Mouse (Mus musculus) midbrain, embryonic 12.5 days (tissue): ENCODE measurements around the gene Mdm2. TPM values are rescaled to one million over a fixed set of nuclear protein-coding genes. Genes with fewer than 3 reads are reported as not detected.

Source experiments
- ATAC-seq: fragments of 200-750 bp; cut with Nextera tagmentation; 2 replicates; pipeline ENCODE4 v1.8.0; 2017; ENCODE audit warnings: low read depth, moderate TSS enrichment, moderate library complexity; ENCODE audit not compliant: low FRiP score
- H3K27ac ChIP-seq: fragments of 300-500 bp; sonication (generic); replicated peaks from 2 replicates; pipeline ENCODE4 v1.5.1; 2016; ENCODE audit warnings: mild to moderate bottlenecking
- H3K27me3 ChIP-seq: fragments of 300-500 bp; sonication (generic); 2 replicates; pipeline ENCODE4 v1.6.1; 2016; ENCODE audit warnings: mild to moderate bottlenecking
- H3K36me3 ChIP-seq: fragments of 300-500 bp; sonication (generic); 2 replicates; pipeline ENCODE4 v1.6.1; 2016
- H3K4me1 ChIP-seq: fragments of 300-500 bp; sonication (generic); 2 replicates; pipeline ENCODE4 v1.6.1; 2016
- H3K4me2 ChIP-seq: fragments of 300-500 bp; sonication (generic); replicated peaks from 2 replicates; pipeline ENCODE4 v1.6.1; 2016; ENCODE audit warnings: mild to moderate bottlenecking, moderate library complexity
- H3K4me3 ChIP-seq: fragments of 300-500 bp; sonication (generic); 2 replicates; pipeline ENCODE4 v1.5.1; 2016; ENCODE audit warnings: mild to moderate bottlenecking
- H3K9ac ChIP-seq: fragments of 300-500 bp; sonication (generic); replicated peaks from 2 replicates; pipeline ENCODE4 v1.6.1; 2016; ENCODE audit warnings: mild to moderate bottlenecking, moderate library complexity
- H3K9me3 ChIP-seq: fragments of 300-500 bp; sonication (generic); 2 replicates; pipeline ENCODE4 v1.6.1; 2016; ENCODE audit warnings: mild to moderate bottlenecking
- WGBS: fragments of 180-500 bp; shearing (Covaris S2); methylation state at CpG from one replicate; pipeline ENCODE4 v1.1.7; 2016; 5-methylcytosine and 5-hydroxymethylcytosine counted together
- polyA plus RNA-seq: library from polyadenylated mRNA; unstranded; fragments of >200 nt; fragmentation: Nextera tagmentation; extraction: Ambion mirVana; gene quantifications from 2 replicates; pipeline ENCODE4 v1.2.1, GENCODE M21; 2016

Gene Mdm2
- polyA plus RNA-seq, 1 experiment from 2014 or later, result 74.5 TPM

GRCm38 (mm10) chr10:117753711-117754608, 43.4 kb upstream of the Mdm2 start:
- Histone ChIP-seq H3K4me3 (no peak overlapping the region), H3K9ac (no peak overlapping the region), H3K36me3 (peaks cover 78% of the 10 kb centered on the region), H3K27me3 (no peaks in the 10 kb centered on the region), H3K9me3 (no peaks in the 10 kb centered on the region), H3K27ac (no peak overlapping the region), H3K4me1 (no peaks in the 10 kb centered on the region), H3K4me2 (no peak overlapping the region)
- WGBS, result 95% methylated on average over 8 of the region's 8 CpGs
- ATAC-seq, result no peak

DNA sequence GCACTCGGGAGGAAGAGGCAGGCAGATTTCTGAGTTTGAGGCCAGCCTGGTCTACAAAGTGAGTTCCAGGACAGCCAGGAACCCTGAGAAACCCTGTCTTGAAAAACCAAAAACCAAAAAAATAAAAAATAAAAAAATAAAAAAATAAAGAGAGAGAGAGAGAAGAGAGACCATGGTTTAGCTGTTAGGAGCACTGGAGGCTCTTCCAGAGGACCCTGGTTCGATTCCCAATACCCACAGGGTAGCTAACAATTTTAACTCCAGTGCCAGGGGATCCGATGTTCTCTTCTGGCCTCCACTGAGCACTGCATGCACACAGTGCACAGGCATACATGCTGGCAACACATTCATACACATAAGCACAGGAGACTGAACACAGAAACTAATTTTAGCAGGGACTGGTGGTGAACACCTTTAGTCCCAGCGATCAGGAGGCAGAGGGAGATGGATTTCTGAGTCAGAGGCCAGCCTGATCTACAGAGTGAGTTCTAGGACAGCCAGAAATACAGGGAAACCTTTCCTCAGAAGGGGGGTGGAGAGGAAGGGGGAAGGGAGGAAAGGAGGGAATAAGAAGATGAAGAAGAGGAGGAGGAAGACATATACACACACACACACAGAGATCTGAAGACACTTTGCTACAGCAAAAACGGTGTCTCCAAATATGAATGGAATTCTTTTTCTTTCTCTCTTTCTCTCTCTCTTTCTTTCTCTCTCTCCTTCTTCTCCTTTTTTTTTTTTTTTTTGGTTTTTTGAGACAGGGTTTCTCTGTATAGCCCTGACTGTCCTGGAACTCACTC, 42.5 kb upstream of the Mdm2 start:
- Histone ChIP-seq H3K36me3 (peaks cover 72% of the 10 kb centered on the region), H3K9ac (no peak overlapping the region), H3K27me3 (no peaks in the 10 kb centered on the region), H3K4me2 (no peak overlapping the region), H3K4me3 (no peak overlapping the region), H3K4me1 (no peaks in the 10 kb centered on the region), H3K27ac (no peak overlapping the region), H3K9me3 (no peaks in the 10 kb centered on the region)
- ATAC-seq, result no peak
- 93% methylated on average over 5 of the region's 5 CpGs for WGBS

DNA sequence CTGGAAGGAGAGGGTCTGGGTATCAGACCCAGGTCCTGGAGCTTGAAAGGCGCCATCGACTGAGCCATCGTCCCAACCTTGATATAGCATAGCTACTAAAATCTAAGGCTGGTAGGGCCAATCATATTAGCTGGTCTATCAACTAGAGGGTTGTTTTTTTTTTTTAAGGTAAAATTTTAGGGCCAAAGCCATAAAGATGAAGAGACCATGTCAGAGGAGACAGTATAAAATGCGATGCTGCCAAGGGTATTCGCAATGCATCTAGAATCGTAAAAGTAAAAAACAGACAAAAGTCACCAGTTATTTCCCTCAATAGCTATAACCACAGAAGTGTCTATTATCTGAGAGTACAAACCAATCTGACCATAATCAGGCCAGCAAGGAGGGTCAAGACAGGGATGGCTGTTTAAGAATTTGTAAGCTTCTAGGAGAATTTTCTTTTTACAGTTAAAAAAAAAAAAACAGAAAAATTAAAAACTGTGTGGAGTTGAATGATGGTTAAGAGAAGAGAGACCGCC, 41.8 kb upstream of the Mdm2 start:
- peaks cover 66% of the 10 kb centered on the region for H3K36me3 ChIP-seq
- no peak overlapping the region for H3K4me3 ChIP-seq
- no peaks in the 10 kb centered on the region for H3K9me3 ChIP-seq
- no peak for ATAC-seq
- H3K4me2 ChIP-seq, result no peak overlapping the region
- H3K27ac ChIP-seq, result no peak overlapping the region
- H3K9ac ChIP-seq, result no peak overlapping the region
- no peaks in the 10 kb centered on the region for H3K4me1 ChIP-seq
- no peaks in the 10 kb centered on the region for H3K27me3 ChIP-seq
- 98% methylated on average over 7 of the region's 7 CpGs for WGBS

DNA sequence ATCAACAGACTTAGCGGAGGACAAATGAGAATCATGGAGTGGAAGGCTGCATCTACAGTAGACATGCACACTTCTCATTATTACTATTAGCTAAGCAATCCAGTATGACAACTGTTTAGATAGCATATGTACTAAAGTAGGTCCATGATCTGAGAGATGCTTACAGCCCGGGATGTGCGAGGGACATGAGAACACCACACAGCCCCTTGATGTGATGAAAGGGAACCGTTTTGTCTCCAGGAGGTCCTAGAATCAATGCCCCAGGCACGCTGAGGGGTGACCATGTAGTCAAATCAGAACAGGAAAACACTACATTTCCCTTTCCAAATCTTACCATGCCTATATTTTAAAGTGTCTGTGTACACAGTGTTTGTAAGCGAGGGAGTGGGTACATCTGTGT, 41.2 kb upstream of the Mdm2 start:
- Histone ChIP-seq H3K4me2 (no peak overlapping the region), H3K4me1 (no peaks in the 10 kb centered on the region), H3K27me3 (no peaks in the 10 kb centered on the region), H3K9me3 (no peaks in the 10 kb centered on the region), H3K36me3 (peaks cover 59% of the 10 kb centered on the region), H3K27ac (no peak overlapping the region), H3K4me3 (no peak overlapping the region), H3K9ac (no peak overlapping the region)
- no peak for ATAC-seq
- WGBS, result 94% methylated on average over 6 of the region's 6 CpGs

- H3K36me3 ChIP-seq, result peaks cover 56% of the 10 kb centered on the region
- WGBS, result 98% methylated on average over 14 of the region's 14 CpGs
- no peak for ATAC-seq
These were observed 40.7 kb upstream of the Mdm2 start for GRCm38 (mm10) chr10:117751282-117751610.

GRCm38 (mm10) chr10:117750529-117751281, 40.1 kb upstream of the Mdm2 start:
- peaks cover 50% of the 10 kb centered on the region for H3K36me3 ChIP-seq

More at GRCm38 (mm10) chr10:117751282-117751610, 40.7 kb upstream of the Mdm2 start:
- H3K9ac ChIP-seq, result no peak overlapping the region
- no peaks in the 10 kb centered on the region for H3K4me1 ChIP-seq
- H3K4me2 ChIP-seq, result no peak overlapping the region
- H3K9me3 ChIP-seq, result no peaks in the 10 kb centered on the region
- no peaks in the 10 kb centered on the region for H3K27me3 ChIP-seq
- H3K27ac ChIP-seq, result no peak overlapping the region
- no peak overlapping the region for H3K4me3 ChIP-seq

DNA sequence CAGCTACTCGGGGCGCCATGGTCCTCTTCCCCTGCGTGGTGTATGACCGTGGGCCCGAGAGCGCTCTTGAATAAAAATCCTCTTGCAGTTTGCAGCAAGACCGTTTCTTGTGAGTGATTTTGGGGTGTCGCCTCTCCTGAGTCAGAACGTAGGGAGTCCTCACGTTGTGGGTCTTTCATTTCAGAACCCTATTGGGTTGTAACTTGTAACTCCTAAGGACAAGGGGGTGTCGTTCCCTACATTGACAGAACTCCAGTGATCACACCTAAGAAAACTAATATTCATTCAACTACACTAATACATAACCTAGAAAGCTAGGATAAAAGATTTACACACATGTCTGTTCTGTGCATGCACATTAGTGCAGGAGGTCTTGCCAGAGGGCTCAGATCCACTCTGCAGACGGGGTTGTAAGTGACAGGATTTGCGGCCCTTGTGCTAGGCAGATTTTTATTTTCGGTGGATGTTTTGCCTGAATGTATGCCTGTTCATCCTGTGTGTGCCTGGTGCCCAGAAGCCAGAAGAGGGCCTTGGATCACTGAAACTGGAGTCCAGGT, 39.3 kb upstream of the Mdm2 start:
- H3K36me3 ChIP-seq, result peaks cover 42% of the 10 kb centered on the region

More at GRCm38 (mm10) chr10:117750529-117751281, 40.1 kb upstream of the Mdm2 start:
- no peak overlapping the region for H3K4me2 ChIP-seq
- H3K4me3 ChIP-seq, result no peak overlapping the region
- H3K27ac ChIP-seq, result no peak overlapping the region
- ATAC-seq, result no peak
- WGBS, result 96% methylated on average over 5 of the region's 5 CpGs
- no peaks in the 10 kb centered on the region for H3K9me3 ChIP-seq
- H3K27me3 ChIP-seq, result no peaks in the 10 kb centered on the region
- no peaks in the 10 kb centered on the region for H3K4me1 ChIP-seq
- H3K9ac ChIP-seq, result no peak overlapping the region

GRCm38 (mm10) chr10:117749050-117749686, 38.6 kb upstream of the Mdm2 start:
- peaks cover 35% of the 10 kb centered on the region for H3K36me3 ChIP-seq
- no peaks in the 10 kb centered on the region for H3K9me3 ChIP-seq
- no peak overlapping the region for H3K27ac ChIP-seq
- ATAC-seq, result no peak
- no peak overlapping the region for H3K9ac ChIP-seq
- no peak overlapping the region for H3K4me2 ChIP-seq
- H3K4me1 ChIP-seq, result peaks cover 14% of the 10 kb centered on the region
- 97% methylated on average over 10 of the region's 10 CpGs for WGBS
- no peak overlapping the region for H3K4me3 ChIP-seq
- H3K27me3 ChIP-seq, result no peaks in the 10 kb centered on the region

More for the DNA sequence above, 39.3 kb upstream of the Mdm2 start:
- no peaks in the 10 kb centered on the region for H3K27me3 ChIP-seq
- H3K4me2 ChIP-seq, result no peak overlapping the region
- no peak overlapping the region for H3K27ac ChIP-seq
- no peak overlapping the region for H3K4me3 ChIP-seq
- no peak for ATAC-seq
- peaks cover 7% of the 10 kb centered on the region for H3K4me1 ChIP-seq
- H3K9me3 ChIP-seq, result no peaks in the 10 kb centered on the region
- no peak overlapping the region for H3K9ac ChIP-seq
- WGBS, result 94% methylated on average over 14 of the region's 14 CpGs

GRCm38 (mm10) chr10:117748276-117749049, 37.9 kb upstream of the Mdm2 start:
- H3K9ac ChIP-seq, result no peak overlapping the region
- H3K9me3 ChIP-seq, result no peaks in the 10 kb centered on the region
- H3K4me3 ChIP-seq, result no peak overlapping the region
- no peak for ATAC-seq
- H3K4me2 ChIP-seq, result no peak overlapping the region
- no peaks in the 10 kb centered on the region for H3K27me3 ChIP-seq
- 92% methylated on average over 10 of the region's 10 CpGs for WGBS
- peaks cover 21% of the 10 kb centered on the region for H3K4me1 ChIP-seq
- peaks cover 32% of the 10 kb centered on the region for H3K36me3 ChIP-seq
- H3K27ac ChIP-seq, result no peak overlapping the region

GRCm38 (mm10) chr10:117747711-117748110, 37.2 kb upstream of the Mdm2 start:
- Histone ChIP-seq H3K4me3 (no peak overlapping the region), H3K4me2 (no peak overlapping the region), H3K9me3 (no peaks in the 10 kb centered on the region), H3K27ac (no peak overlapping the region), H3K9ac (no peak overlapping the region), H3K4me1 (peaks cover 23% of the 10 kb centered on the region), H3K27me3 (no peaks in the 10 kb centered on the region), H3K36me3 (peaks cover 32% of the 10 kb centered on the region)
- no peak for ATAC-seq
- 95% methylated on average over 7 of the region's 7 CpGs for WGBS
